Mouse (Mus musculus): ENCODE measurements around the gene Gm21679. TPM values are rescaled to one million over a fixed set of nuclear protein-coding genes. Genes with fewer than 3 reads are reported as not detected.
"Not testable (repeated sequence)": the region's sequence is repeated elsewhere in the genome, so short reads cannot be mapped to it uniquely, and the experiment has no call there.

Gm21679 gene
- total RNA-seq (2014; fragmentation: Nextera tagmentation) (not detected in 2 replicates), total RNA-seq (2017) (not detected in 2 replicates)

- ATAC-seq (replicated peaks; ENCODE audit: poor library complexity, severe bottlenecking), result not testable (repeated sequence)
These were observed at the start of gene Gm21679 for GRCm38 (mm10) chrY:29683270-29683669. TSS of gene Gm21679 (minus strand) at chrY:29683370.

Data from granulocyte monocyte progenitor cell, adult 5-6 weeks (primary cell).